Mouse (Mus musculus) ES-E14 (cell line): ENCODE results near the gene Lrrc8d. TPM values are rescaled to one million over a fixed set of nuclear protein-coding genes. Genes with fewer than 3 reads are reported as not detected.
A peak's percentile ranks its signal among the peaks of the same experiment; 100 is the strongest.

Source experiments
- DNase-seq: peaks from one replicate; pipeline ENCODE4 v3.0.0-alpha.2; 2013; ENCODE audit warnings: low read depth, low spot score
- H3K27ac ChIP-seq: 2 replicates; pipeline ENCODE4 v1.5.1; 2012; ENCODE audit warnings: low read depth, mild to moderate bottlenecking, low read length, moderate library complexity, mixed read lengths; ENCODE audit not compliant: poor library complexity, insufficient read depth, severe bottlenecking
- H3K36me3 ChIP-seq: 2 replicates; pipeline ENCODE4 v1.6.1; 2012; ENCODE audit warnings: mild to moderate bottlenecking, low read length, moderate library complexity, mixed read lengths; ENCODE audit not compliant: control insufficient read depth, poor library complexity, insufficient read depth, severe bottlenecking
- H3K4me1 ChIP-seq, 2 experiments: fragments of 150-350 bp in 1 of 2; sonication (generic) in 1 of 2; 2 replicates each; pipeline ENCODE4 v1.6.1; 2012; ENCODE audit warnings: low read length in 2 of 2, mild to moderate bottlenecking in 1 of 2, mixed read lengths in 1 of 2; ENCODE audit not compliant: control insufficient read depth in 2 of 2, insufficient read depth in 2 of 2, poor library complexity in 1 of 2
- H3K4me3 ChIP-seq, 2 experiments: fragments of 150-350 bp in 1 of 2; sonication (generic) in 1 of 2; 2 replicates each; pipeline ENCODE4 v1.5.1; 2012; ENCODE audit warnings: low read length in 2 of 2, low read depth in 1 of 2, mild to moderate bottlenecking in 1 of 2, mixed read lengths in 1 of 2; ENCODE audit not compliant: insufficient read depth in 1 of 2, poor library complexity in 1 of 2, severe bottlenecking in 1 of 2
- H3K9ac ChIP-seq: 2 replicates; pipeline ENCODE4 v1.6.1; 2012; ENCODE audit warnings: low read depth, mild to moderate bottlenecking, low read length, mixed read lengths; ENCODE audit not compliant: poor library complexity, insufficient read depth, severe bottlenecking
- H3K9me3 ChIP-seq: fragments of 150-350 bp; sonication (generic); 2 replicates; pipeline ENCODE4 v1.6.1; 2012; ENCODE audit warnings: low read depth, mild to moderate bottlenecking, low read length; ENCODE audit not compliant: control insufficient read depth, insufficient read depth
- CHD2 ChIP-seq: IDR thresholded peaks from 2 replicates; pipeline ENCODE4 v1.6.1; 2014; ENCODE audit warnings: mild to moderate bottlenecking, low read depth, low read length, inconsistent platforms
- HCFC1 ChIP-seq: IDR thresholded peaks from 2 replicates; pipeline ENCODE4 v1.6.1; 2012; ENCODE audit warnings: low read length, inconsistent platforms, borderline replicate concordance; ENCODE audit not compliant: insufficient read depth
- MAFK ChIP-seq: IDR thresholded peaks from 2 replicates; pipeline ENCODE4 v1.6.1; 2014; ENCODE audit warnings: mild to moderate bottlenecking, low read depth, low read length, inconsistent platforms; ENCODE audit not compliant: insufficient read depth
- ZC3H11A ChIP-seq: IDR thresholded peaks from 2 replicates; pipeline ENCODE4 v1.6.1; 2012; ENCODE audit warnings: low read depth, mild to moderate bottlenecking, inconsistent platforms, low read length, borderline replicate concordance
- ZNF384 ChIP-seq: IDR thresholded peaks from 2 replicates; pipeline ENCODE4 v1.6.1; 2012; ENCODE audit warnings: low read depth, low read length, inconsistent platforms
- in situ Hi-C, 2 experiments: fragments of 600-800 bp; cut with MboI; formaldehyde crosslinking; loops; one replicate each; pipeline ENCODE4 v1.15.1; 2025; ENCODE audit warnings: low sequenced_read_pairs in 2 of 2, inconsistent platforms in 1 of 2; ENCODE audit not compliant: unreplicated experiment in 2 of 2
- total RNA-seq: library from RNA; depleted of rRNA; stranded (reverse); fragments of 300-350 nt; gene quantifications from 2 replicates; pipeline ENCODE4 v1.2.3, GENCODE M21; 2012

Gene Lrrc8d
- total RNA-seq, 1 experiment: 23.2 TPM

- Histone ChIP-seq H3K27ac (no peak overlapping the region), H3K4me1 (no peaks in the 10 kb centered on the region), H3K36me3 (no peaks in the 10 kb centered on the region), H3K4me3 (no peak overlapping the region), H3K9me3 (no peaks in the 10 kb centered on the region), H3K9ac (no peak overlapping the region)
- in situ Hi-C loops: no loop called here
- DNase-seq: no peak
- TF ChIP-seq ZC3H11A (no peak), MAFK (no peak), CHD2 (no peak), ZNF384 (no peak)
Measured at GRCm38 (mm10) chr5:105832140-105832539, 132.4 kb downstream of the Lrrc8d start.

- no peaks in the 10 kb centered on the region for H3K9me3 ChIP-seq
- H3K27ac ChIP-seq: no peak overlapping the region
- no peaks in the 10 kb centered on the region for H3K4me1 ChIP-seq
- H3K36me3 ChIP-seq: no peaks in the 10 kb centered on the region
- in situ Hi-C loops: no loop called here
- TF ChIP-seq ZC3H11A: no peak
- no peak for TF ChIP-seq HCFC1
- no peak for DNase-seq
- H3K9ac ChIP-seq: no peak overlapping the region
- H3K4me3 ChIP-seq: no peak overlapping the region
Measured at GRCm38 (mm10) chr5:105833923-105834322, 134.2 kb downstream of the Lrrc8d start.

GRCm38 (mm10) chr5:105836006-105836405 is 136.2 kb downstream of the Lrrc8d start:
- in situ Hi-C loops: no loop called here
- H3K4me1 ChIP-seq: no peaks in the 10 kb centered on the region
- no peak overlapping the region for H3K27ac ChIP-seq
- no peak overlapping the region for H3K9ac ChIP-seq
- H3K9me3 ChIP-seq: no peaks in the 10 kb centered on the region
- no peak overlapping the region for H3K4me3 ChIP-seq
- TF ChIP-seq MAFK (no peak), HCFC1 (no peak), ZNF384 (no peak), ZC3H11A (no peak), CHD2 (no peak)
- no peak for DNase-seq
- no peaks in the 10 kb centered on the region for H3K36me3 ChIP-seq

GRCm38 (mm10) chr5:105839740-105840310 is 140.1 kb downstream of the Lrrc8d start:
- Histone ChIP-seq H3K27ac (no peak overlapping the region), H3K4me1 (no peaks in the 10 kb centered on the region), H3K9me3 (no peaks in the 10 kb centered on the region), H3K9ac (no peak overlapping the region), H3K4me3 (no peak overlapping the region), H3K36me3 (no peaks in the 10 kb centered on the region)
- in situ Hi-C loops: no loop called here
- DNase-seq: peak; percentile 21
- no peak for TF ChIP-seq ZNF384
- TF ChIP-seq MAFK: no peak
- no peak for TF ChIP-seq HCFC1
- TF ChIP-seq ZC3H11A: no peak
- TF ChIP-seq CHD2: no peak

GRCm38 (mm10) chr5:105844044-105844753 is 144.4 kb downstream of the Lrrc8d start:
- in situ Hi-C loops: no loop called here
- no peak for DNase-seq

More at GRCm38 (mm10) chr5:105844044-105844753, 144.4 kb downstream of the Lrrc8d start:
- no peaks in the 10 kb centered on the region for H3K9me3 ChIP-seq
- H3K4me1 ChIP-seq: no peaks in the 10 kb centered on the region
- H3K9ac ChIP-seq: no peak overlapping the region
- TF ChIP-seq CHD2: no peak
- no peak for TF ChIP-seq HCFC1
- no peak for TF ChIP-seq ZC3H11A
- TF ChIP-seq ZNF384: no peak
- TF ChIP-seq MAFK: no peak
- no peaks in the 10 kb centered on the region for H3K36me3 ChIP-seq
- no peak overlapping the region for H3K27ac ChIP-seq
- H3K4me3 ChIP-seq: no peak overlapping the region
